Mouse (Mus musculus) adrenal gland, adult (tissue): ENCODE results near the gene Olfr651.
A peak's percentile ranks its signal among the peaks of the same experiment; 100 is the strongest.

Experiments used
- DNase-seq, 2 experiments: peaks; one replicate each; pipeline ENCODE4 v3.0.0; 2022 to 2023; ENCODE audit warnings: low spot score in 1 of 2; ENCODE audit not compliant: inconsistent age in 2 of 2

The Olfr651 gene

DNA sequence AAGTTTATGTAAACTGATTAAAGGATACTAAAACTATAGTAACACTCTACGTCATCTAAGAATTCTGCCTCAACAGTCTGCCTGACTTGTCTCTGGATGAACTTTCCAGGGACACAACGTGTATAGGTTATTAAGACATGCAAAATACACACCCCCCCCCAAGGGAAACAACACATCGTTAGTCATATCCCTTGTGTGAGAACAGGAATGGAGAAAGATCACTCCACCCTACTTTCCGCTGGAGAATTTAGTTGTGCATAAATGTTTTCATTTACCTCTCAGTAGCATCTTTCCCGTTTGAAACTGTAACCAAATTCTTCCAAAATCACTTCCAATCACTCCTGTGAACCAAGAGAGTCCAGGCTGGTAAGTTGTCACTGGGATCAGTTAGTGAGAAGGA is at the start of gene Olfr651:
Gene Olfr651 (plus strand): TSS at position 301 of the 400 bp plus-strand sequence.
- no peak for DNase-seq

DNA sequence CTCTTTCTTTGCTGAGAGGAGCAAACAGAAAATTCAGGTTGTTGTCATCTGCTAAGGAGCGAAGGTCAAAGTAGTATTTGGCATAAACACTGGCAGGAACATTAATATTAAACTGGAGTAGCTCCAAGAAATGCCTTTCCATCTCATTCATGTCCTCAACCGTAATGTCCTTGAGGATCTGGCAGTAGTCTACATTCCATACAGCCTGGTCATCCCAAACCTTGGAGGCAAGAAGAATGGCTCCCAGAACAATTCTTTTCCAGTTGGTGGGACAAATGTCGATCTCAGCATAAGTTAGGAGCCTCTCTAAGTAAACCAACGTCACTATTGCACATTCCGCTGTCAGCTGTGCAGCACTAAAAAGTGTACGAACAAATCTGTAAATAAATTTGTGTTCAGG is 48.7 kb upstream of the Olfr651 start:
- DNase-seq, result peak; percentile 21 to 63

DNA sequence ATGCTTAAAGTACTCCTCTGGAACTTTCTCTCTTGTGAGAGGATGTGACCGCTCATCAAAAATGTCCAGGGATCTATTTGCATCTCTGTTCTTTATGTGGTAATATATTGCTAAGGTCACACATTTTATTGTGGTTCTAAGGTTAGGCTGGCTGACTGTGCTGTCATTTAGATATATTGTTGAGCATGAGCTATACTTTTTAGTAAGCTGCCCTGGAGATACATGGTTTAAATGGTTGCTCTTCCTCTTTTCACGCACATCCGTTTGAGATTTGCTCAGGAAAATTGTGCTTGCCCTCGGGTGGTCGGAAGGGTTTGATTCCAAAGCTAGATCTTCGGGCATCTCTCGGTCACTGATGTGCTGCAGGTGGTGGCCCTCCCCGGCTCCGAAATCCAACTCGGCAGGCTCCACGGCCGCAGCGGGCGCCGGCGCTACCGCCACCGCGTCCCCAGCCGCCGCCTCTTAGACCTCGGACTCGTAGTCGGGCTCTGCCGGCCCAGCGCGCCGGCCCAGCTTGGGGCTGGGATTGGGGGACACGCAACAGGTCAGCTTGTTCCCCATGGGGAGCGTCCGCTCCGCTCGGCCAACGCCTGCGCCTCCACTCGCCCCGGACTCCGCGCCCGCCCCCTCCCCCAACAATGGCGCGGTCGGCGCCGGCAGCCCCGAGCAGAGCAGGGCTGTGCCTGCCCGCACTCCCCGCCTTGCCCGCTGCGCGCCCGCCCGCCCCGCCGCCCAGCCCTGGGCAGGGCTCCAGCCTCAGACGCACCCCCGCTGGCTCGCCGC is 48.2 kb upstream of the Olfr651 start:
- peak; percentile 54 to 76 for DNase-seq

DNA sequence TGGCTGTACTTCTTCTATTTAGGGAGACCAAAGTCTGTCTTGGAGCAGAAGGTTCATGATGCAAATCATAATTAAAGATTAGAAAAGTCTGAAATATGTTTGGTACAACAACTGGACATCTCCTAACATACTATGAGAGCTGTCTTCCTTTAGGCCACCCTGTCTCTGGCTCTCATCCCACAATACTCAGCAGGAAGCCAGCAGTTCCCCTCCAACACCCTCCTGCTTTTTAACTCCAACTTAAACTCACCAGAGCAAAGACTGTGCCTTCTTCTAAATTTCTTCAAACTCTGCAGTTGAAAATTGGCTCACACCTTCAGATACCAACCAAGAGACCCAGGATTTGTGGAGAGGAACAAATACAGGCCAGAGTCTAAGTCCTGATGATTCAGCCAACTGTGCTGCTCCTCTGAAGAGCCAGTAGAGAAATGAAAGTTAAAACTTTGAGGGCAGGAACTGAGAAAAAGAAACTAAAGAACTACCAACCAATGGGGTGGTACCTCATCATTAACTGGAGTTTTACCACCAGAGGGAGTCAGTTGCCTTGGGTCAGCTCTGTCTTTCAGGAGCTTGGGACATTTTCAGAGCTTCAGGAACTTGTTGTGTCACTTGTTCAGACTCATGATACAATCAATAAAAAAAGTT is 42.4 kb upstream of the Olfr651 start, which contains the start of gene Trim30d:
Gene Trim30d (minus strand): TSS at position 429 of the 645 bp plus-strand sequence.
- peak; percentile 22 to 76 for DNase-seq

DNA sequence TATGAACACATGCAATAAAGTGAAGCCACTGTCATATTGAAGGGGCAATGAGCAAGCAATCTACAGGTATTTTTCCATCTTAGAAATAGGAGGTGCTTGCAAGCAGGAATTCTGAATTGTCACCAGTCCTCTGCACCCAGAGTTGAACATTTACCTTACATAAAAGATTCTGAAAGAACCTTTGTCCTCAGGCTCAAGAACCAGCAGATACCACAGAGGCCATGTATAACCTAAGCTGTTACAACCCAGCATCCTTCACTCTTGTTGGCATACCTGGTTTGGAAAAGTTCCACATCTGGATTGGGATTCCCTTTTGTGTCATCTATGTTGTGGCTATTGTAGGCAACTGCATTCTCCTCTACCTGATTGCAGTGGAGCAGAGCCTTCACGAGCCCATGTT is 2.8 kb downstream of the Olfr651 start:
- no peak for DNase-seq

DNA sequence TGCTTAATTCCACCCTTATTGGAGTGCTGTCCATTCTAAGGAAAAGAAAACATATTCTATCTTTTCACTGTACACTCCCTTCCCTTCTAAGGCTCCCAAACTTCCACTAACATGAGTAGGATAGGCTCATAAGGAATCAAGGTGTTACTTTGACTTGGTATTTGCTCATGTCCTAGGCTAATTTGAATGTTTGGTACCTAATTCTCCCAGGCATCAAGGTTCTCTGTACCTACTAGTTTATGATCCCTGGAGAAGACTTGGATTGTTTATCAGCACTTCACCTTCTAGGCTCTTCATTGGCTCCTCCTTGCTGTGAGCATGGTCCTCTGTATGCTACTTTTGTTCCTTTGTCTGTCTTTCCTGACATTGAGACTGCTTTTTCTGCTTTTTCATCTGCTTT is 10.7 kb downstream of the Olfr651 start, which contains the start of gene Olfr652:
Gene Olfr652 (plus strand): TSS at position 301 of the 400 bp plus-strand sequence.
- no peak for DNase-seq

DNA sequence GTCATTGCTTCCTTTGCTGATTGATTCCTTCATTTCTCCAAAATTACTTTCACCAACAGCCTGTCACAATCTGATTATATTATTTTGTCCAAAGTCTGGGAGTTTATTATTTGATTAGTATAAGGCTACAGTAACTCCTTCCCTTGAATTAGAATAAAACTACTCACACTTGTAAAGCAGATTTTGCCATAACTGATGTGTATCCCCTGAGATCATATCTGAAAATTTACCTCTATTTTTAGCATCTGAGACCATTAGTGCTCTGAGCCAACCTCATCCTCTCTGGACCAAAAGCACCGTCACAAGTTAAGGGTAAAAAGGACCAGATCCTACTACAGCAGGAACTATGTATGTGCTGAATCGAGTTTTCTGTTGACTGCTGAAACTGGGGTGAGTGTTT is 27.1 kb downstream of the Olfr651 start, which contains the start of gene Olfr653:
Gene Olfr653 (plus strand): TSS at position 301 of the 400 bp plus-strand sequence.
- no peak for DNase-seq

DNA sequence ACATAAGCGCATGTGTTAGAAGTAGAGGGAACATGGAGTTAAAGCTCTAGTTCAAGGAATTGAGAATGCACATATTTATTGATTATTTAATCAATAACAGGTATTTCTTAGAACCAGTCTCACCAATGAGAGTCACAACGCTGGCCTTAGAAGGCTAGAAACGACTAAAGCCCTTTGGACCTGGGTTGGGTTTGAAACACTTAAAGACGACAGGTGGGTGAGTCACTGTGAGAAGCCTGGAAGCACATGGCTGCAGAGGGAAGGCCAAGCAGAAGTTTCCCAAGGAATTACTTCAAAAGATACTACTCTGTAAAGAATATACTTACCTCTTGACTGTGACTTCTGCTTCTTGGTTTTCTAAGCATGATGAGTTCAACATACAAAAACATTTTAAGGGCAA is 30.9 kb downstream of the Olfr651 start:
- no peak for DNase-seq

DNA sequence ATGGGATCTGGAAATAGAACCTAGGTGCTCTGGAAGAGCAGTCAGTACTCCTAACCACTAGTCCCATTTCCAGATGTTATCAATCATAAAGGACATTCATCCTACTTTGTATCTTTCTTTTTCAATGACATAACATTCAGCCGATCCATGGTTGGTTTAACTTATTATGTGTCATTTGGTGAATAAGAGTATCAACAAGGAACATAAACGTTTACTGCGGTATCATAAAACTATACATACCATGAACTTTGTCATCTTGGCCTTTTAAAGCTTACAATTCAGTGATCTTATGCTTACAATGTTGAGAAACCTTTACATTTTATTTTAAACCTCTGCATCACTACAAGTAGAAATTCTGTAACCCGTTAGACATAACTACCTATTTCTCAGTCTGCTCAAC is 31.5 kb downstream of the Olfr651 start:
- DNase-seq, result no peak

DNA sequence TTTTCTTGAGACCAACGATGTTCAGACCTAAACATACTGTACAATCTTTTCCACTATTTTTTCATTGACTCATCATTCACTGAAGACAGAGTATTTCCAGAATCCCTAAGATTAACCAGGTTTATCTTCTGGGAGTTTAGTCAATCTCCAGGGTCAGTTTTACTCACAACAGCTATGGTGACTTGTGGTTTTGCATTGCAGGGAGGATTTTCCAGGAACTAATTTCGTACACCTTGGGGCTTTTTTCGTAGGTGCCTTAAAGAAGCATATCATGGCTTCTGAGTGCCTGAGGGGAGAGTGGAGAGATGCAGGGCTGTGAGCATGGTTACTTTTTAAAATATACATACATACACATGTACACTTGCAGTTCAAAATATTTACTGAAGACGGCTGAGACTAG is 36.8 kb downstream of the Olfr651 start, which contains the start of gene Olfr654:
Gene Olfr654 (plus strand): TSS at position 301 of the 400 bp plus-strand sequence.
- no peak for DNase-seq

DNA sequence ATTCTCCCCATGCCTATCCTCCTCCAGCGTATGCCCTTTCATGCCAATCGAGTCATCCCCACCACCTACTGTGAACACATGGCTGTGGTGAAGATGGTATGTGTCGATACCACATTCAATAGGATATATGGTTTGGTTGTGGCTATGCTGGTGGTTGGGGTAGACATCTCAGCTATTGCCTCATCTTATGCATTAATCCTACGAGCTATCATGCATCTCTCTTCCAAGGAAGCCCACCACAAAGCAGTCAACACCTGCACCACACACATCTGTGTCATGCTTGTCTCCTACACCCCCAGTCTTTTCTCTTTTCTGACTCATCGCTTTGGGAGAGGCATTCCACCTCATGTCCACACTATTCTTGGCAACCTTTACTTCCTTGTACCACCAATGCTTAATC is 38.3 kb downstream of the Olfr651 start:
- no peak for DNase-seq

DNA sequence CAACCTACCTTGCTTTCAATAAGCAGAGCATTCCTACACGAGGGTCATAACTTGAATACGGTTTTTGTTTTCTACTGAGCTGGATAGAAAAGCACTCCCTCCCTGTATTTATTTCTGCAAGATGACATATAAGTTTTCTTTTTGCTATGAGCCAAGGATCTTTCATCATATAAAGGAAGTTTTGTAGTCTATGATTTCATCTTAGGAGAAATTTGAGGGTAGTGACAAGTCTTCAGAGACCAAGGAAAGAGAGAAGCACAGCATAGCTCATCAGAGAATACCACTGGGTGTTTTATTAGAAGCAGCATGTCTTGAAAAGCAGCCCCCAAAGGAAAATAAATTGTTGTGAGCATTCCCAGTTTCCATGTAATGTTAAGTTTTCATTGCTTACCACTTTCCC is 51.7 kb downstream of the Olfr651 start, which contains the start of gene Olfr655:
Gene Olfr655 (minus strand): TSS at position 101 of the 400 bp plus-strand sequence.
- DNase-seq, result no peak

DNA sequence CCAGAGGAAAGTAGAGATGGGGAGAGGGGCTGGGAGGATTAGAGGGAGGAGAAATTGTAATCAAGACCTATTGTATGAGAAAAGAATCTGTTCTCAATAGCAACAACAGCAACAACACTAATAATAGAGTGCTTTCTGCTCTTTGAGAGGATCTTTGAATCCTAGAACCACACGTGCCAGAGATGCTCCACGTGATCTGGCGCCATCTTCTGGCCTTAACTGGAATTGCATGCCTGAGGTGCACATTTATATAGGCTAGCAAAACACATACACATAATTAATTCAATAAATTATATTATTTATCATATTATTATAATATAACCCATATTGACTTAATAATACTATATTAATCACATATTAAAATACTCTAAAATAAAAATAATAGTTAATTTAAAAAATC is 53.2 kb downstream of the Olfr651 start:
- peak; percentile 43 to 70 for DNase-seq
